Mouse (Mus musculus) retina, postnatal 1 day (tissue): ENCODE measurements around the gene Ubtfl1.
"Not testable (repeated sequence)": the region's sequence is repeated elsewhere in the genome, so short reads cannot be mapped to it uniquely, and the experiment has no call there.

ENCODE experiments used
- DNase-seq: peaks from one replicate; pipeline ENCODE4 v3.0.0-alpha.2; 2012

The Ubtfl1 gene

GRCm38 (mm10) chr9:18404118-18404517 is at the start of gene Ubtfl1:
Gene Ubtfl1, plus strand, starts transcription at chr9:18404418.
- DNase-seq: no peak

GRCm38 (mm10) chr9:18373026-18373425 is 31.2 kb upstream of the Ubtfl1 start:
- not testable (repeated sequence) for DNase-seq

DNA sequence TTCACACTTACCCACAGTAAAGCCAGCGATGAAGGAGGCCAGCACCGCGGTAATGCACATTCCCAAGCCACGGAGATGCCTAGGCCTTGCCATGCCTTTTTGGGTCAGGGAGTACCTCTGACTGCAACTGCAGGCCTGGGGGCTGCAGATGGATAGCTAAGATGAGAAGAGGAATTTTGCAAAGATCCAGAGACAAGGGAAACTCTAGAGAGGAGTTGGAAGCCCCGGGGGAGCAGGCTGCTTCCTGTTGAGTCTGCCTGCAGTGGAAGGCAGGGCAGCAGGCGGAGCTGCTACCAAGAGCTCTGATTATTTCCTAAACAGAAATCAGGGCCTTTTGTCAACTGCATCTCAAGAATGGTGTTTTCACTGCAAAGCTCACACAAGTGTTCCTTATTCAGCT is 18.4 kb upstream of the Ubtfl1 start:
- DNase-seq: peak; percentile 0

DNA sequence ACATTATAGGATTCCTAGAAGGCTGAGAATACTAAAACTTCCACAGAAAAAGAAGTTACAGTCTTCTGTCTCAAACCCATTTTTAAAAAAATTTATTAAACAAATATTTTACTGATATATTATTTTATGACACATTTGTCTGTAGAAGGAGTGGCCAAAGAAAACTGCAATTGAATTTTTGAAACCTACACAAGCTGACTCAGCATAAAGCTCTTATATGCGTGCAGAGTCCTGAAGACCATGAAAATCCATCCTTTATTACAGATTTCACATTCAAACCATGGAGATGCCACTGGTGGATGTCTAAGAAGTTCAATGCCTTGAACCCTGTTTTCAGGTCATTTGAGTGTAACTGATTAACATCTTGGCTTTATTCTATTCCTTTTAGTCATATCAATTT is 4.6 kb upstream of the Ubtfl1 start:
- DNase-seq: no peak

GRCm38 (mm10) chr9:18402895-18403294 is 1.3 kb upstream of the Ubtfl1 start, which contains the start of gene Naalad2:
Gene Naalad2, minus strand, starts transcription at chr9:18402995.
- not testable (repeated sequence) for DNase-seq

DNA sequence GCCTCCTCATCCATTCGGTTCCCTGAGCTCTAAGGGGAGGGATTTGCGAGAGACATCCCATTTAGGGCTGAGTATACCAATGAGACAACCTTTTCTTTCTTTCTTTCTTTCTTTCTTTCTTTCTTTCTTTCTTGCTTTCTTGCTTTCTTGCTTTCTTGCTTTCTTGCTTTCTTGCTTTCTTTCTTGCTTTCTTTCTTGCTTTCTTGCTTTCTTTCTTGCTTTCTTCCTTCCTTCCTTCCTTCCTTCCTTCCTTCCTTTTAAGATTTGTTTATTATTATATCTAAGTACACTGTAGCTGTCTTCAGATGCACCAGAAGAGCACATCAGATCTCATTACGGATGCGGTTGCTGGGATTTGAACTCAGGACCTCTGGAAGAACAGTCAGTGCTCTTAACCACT is 8.2 kb downstream of the Ubtfl1 start:
- peak; percentile 14 for DNase-seq

- DNase-seq: no peak
Observed at GRCm38 (mm10) chr9:18430354-18430753, 26.1 kb downstream of the Ubtfl1 start, which contains the start of gene Mbd3l2. Gene Mbd3l2, plus strand, starts transcription at chr9:18430654.

DNA sequence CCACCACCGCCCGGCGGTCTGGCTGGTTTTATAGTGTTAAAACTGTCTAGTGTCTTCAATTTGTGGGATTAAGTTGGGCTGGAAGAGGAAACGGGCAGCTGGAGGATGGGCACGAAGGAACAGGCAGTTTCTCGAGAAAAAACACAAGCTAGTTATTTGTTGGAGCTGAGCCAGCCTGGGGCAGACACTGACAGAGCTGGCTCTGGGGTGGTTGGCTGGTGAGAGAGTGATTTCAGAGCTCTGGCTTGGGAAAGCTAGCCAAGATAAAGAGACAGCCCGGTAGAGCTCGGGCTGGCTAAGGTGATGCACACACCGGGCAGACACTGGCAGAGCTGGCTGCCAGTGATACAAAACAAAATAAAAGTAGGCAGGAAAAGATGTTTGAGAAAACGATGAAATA is 27.5 kb downstream of the Ubtfl1 start:
- no peak for DNase-seq

- no peak for DNase-seq
Observed at GRCm38 (mm10) chr9:18456520-18456919, 52.3 kb downstream of the Ubtfl1 start.
